Mouse (Mus musculus) ES-Bruce4 (cell line): Measurements from ENCODE around the gene Polr3h.

ENCODE experiments used
- CTCF ChIP-seq: IDR thresholded peaks from one replicate; pipeline ENCODE4 v1.8.1; 2011; ENCODE audit warnings: low read depth, low read length
- POLR2A ChIP-seq: IDR thresholded peaks from one replicate; pipeline ENCODE4 v1.8.1; 2011; ENCODE audit warnings: low read length; ENCODE audit not compliant: insufficient read depth

DNA sequence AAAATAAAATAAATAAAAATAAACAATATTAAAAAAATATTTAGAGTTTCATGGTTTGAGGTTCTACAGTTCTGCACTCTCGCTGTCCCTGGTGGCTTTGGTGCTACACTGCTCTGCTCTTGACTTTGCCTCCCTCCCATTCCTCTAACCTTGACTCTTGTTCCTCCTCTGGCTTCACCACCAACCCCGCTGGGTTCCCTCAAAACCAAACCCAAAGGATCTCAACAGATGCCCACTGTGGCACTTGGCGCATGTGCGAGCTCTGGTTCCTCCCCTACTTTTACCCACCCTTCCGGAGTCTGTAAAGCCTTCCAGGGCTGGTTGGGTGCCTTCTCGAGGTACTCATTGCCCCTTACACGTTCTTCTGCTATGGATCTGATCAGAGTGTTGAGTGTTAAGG lies 83.8 kb downstream of the Polr3h start:
- TF ChIP-seq CTCF (no peak), POLR2A (no peak)
